Mouse (Mus musculus) kidney, adult 2 months (tissue): Measurements from ENCODE around the gene 1810009A15Rik.

ENCODE experiments used
- CTCF ChIP-seq: fragments of 200-500 bp; conservative IDR thresholded peaks from 2 replicates; pipeline ENCODE4 v1.5.1; 2011; ENCODE audit warnings: low read depth, mild to moderate bottlenecking, control low read depth, low read length, moderate library complexity, mixed read lengths; ENCODE audit not compliant: insufficient read depth, insufficient read length
- POLR2A ChIP-seq: fragments of 200-500 bp; IDR thresholded peaks from one replicate; pipeline ENCODE4 v1.6.1; 2011; ENCODE audit warnings: low read depth, low read length, control low read depth

- TF ChIP-seq POLR2A (no peak), CTCF (no peak)
Observed at GRCm38 (mm10) chr19:8895397-8895960, 6.8 kb downstream of the 1810009A15Rik start.
